Mouse (Mus musculus) cerebellum, adult (tissue): ENCODE results near the gene Tbxas1.

Experiments
- ATAC-seq: cut with Nextera tagmentation; 2 replicates; pipeline ENCODE4 v1.9.2; 2017; ENCODE audit warnings: mild to moderate bottlenecking, moderate library complexity, mixed read lengths; ENCODE audit not compliant: insufficient number of reproducible peaks, low FRiP score, low TSS enrichment

Gene Tbxas1

GRCm38 (mm10) chr6:38950341-38950740 is 75.1 kb downstream of the Tbxas1 start:
- no peak for ATAC-seq

GRCm38 (mm10) chr6:38950838-38951237 is 75.6 kb downstream of the Tbxas1 start:
- ATAC-seq, result no peak

GRCm38 (mm10) chr6:38956641-38957040 is 81.4 kb downstream of the Tbxas1 start:
- no peak for ATAC-seq

GRCm38 (mm10) chr6:38957246-38957645 is 82.0 kb downstream of the Tbxas1 start:
- ATAC-seq, result no peak

- ATAC-seq, result no peak
Measured at GRCm38 (mm10) chr6:38959502-38959901, 84.3 kb downstream of the Tbxas1 start.

- 0 out of 2 replicates have a peak, but pooled peaks have one; percentile 32 for ATAC-seq
Measured at GRCm38 (mm10) chr6:38960367-38960766, 85.2 kb downstream of the Tbxas1 start.

GRCm38 (mm10) chr6:38960791-38961426 is 85.7 kb downstream of the Tbxas1 start:
- peak; percentile 67 for ATAC-seq

GRCm38 (mm10) chr6:38961427-38962033 is 86.3 kb downstream of the Tbxas1 start:
- ATAC-seq, result no peak

- ATAC-seq, result no peak
Measured at GRCm38 (mm10) chr6:38966839-38967238, 91.6 kb downstream of the Tbxas1 start.

- no peak for ATAC-seq
Measured at GRCm38 (mm10) chr6:38967288-38967687, 92.1 kb downstream of the Tbxas1 start.

- ATAC-seq, result no peak
Measured at GRCm38 (mm10) chr6:38967988-38968387, 92.8 kb downstream of the Tbxas1 start.

GRCm38 (mm10) chr6:38969944-38970740 is 94.9 kb downstream of the Tbxas1 start:
- no peak for ATAC-seq

- no peak for ATAC-seq
Measured at GRCm38 (mm10) chr6:38970759-38971158, 95.6 kb downstream of the Tbxas1 start.

- ATAC-seq, result no peak
Measured at GRCm38 (mm10) chr6:38972826-38973225, 97.6 kb downstream of the Tbxas1 start.

- ATAC-seq, result no peak
Measured at GRCm38 (mm10) chr6:38973441-38974161, 98.4 kb downstream of the Tbxas1 start.

- no peak for ATAC-seq
Measured at GRCm38 (mm10) chr6:38974162-38974525, 98.9 kb downstream of the Tbxas1 start.

- ATAC-seq, result no peak
Measured at GRCm38 (mm10) chr6:38974536-38975268, 99.5 kb downstream of the Tbxas1 start.

GRCm38 (mm10) chr6:38975866-38976265 is 100.7 kb downstream of the Tbxas1 start:
- ATAC-seq, result no peak

GRCm38 (mm10) chr6:38976355-38976754 is 101.2 kb downstream of the Tbxas1 start:
- no peak for ATAC-seq
